Mouse (Mus musculus): Measurements from ENCODE around the gene Pgbd5. TPM values are rescaled to one million over a fixed set of nuclear protein-coding genes. Genes with fewer than 3 reads are reported as not detected.

Gene Pgbd5
- total and polyA plus RNA-seq, 3 experiments: 0.89 to 3.9 (median 3.1) TPM

DNA sequence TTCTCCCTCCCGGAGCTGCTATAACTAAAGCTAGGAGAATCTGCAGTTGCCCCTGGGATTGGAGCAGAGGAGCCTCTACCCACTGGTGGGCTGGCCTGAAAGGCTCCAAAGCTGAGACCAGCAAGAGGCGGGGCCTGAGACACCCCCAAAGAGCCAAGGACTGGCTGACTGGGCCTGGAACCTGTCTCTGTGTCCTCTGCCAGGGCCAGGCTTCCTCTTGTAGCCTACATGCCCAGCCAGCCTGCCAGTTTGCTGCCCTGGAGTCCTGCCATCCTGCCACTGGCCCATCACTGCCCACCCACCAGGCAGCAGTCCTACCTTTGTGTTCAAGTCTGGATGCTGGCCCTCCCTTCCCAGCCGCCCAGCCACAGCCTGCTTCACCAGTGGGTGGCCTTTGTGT is 109.0 kb downstream of the Pgbd5 start:
- Histone ChIP-seq H3K4me3 (replicated peaks in 1 of 3; ENCODE audit: low read depth in 2 of 3, low read length in 2 of 3, poor library complexity in 1 of 3) (no peak overlapping the region), H3K4me2 (ENCODE audit: insufficient read depth, low read depth, poor library complexity, severe bottlenecking) (no peak overlapping the region), H3K27me3 (replicated peaks) (no peaks in the 10 kb centered on the region), H3K9ac (ENCODE audit: insufficient read depth, low read depth) (no peak overlapping the region), H3K4me1 (ENCODE audit: control insufficient read depth in 1 of 2, insufficient read depth in 2 of 2) (no peaks in the 10 kb centered on the region), H3K79me2 (replicated peaks; ENCODE audit: control insufficient read depth, extremely low read depth, insufficient read depth, poor library complexity, severe bottlenecking) (no peaks in the 10 kb centered on the region), H3K9me3 (replicated peaks; ENCODE audit: low read length) (no peaks in the 10 kb centered on the region), H3K27ac (ENCODE audit: insufficient read depth, low read depth) (no peak overlapping the region), H3K36me3 (replicated peaks in 1 of 2; ENCODE audit: control insufficient read depth in 1 of 2, insufficient read depth in 1 of 2, low read length in 1 of 2) (peaks cover 60 to 94% of the 10 kb centered on the region in 2 experiments)
- dilution Hi-C loops (cut with MboI; ENCODE audit: extremely low pct_ligation_motif_present, extremely low pct_unique_long_range_greater_than_20kb, low sequenced_read_pairs): no loop called here
- no peak for TF ChIP-seq CTCF (conservative IDR thresholded peaks at IDR 0.05 in 1 of 2, IDR thresholded peaks at IDR 0.05 in 1 of 2; ENCODE audit: low read depth in 2 of 2, low read length in 2 of 2)
- no peak for TF ChIP-seq ZKSCAN1 (IDR thresholded peaks at IDR 0.05; ENCODE audit: borderline replicate concordance, low read depth, low read length)
- TF ChIP-seq JUN (IDR thresholded peaks at IDR 0.05; ENCODE audit: insufficient read depth, low read depth, low read length): no peak
- no peak for TF ChIP-seq BHLHE40 (IDR thresholded peaks at IDR 0.05; ENCODE audit: low read depth, low read length)
- no peak for DNase-seq (ENCODE audit: extremely low read depth)
- in situ Hi-C loops (cut with MboI; ENCODE audit: low pct_ligation_motif_present, low pct_unique_long_range_greater_than_20kb, low sequenced_read_pairs): no loop called here

DNA sequence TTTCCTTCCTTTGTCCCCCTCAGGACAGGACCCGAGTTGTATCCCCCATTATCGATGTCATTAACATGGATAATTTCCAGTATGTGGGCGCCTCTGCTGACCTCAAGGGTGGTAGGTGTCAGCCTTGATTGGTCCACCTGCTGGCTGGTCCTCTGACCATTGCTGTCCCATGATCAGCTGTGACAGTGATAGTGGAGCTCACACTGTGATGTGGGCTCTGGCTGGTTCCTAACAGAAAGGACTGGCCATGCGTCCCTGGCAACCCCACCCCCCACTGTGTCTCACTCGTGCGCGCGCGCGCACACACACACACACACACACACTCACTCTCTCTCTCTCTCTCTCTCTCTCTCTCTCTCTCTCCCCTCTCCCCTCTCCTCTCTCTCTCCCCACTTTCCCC is 109.8 kb downstream of the Pgbd5 start:
- Histone ChIP-seq H3K9me3 (replicated peaks; ENCODE audit: low read length) (no peaks in the 10 kb centered on the region), H3K79me2 (replicated peaks; ENCODE audit: control insufficient read depth, extremely low read depth, insufficient read depth, poor library complexity, severe bottlenecking) (no peaks in the 10 kb centered on the region), H3K4me3 (replicated peaks in 1 of 3; ENCODE audit: low read depth in 2 of 3, low read length in 2 of 3, poor library complexity in 1 of 3) (no peak overlapping the region), H3K27ac (ENCODE audit: insufficient read depth, low read depth) (no peak overlapping the region), H3K27me3 (replicated peaks) (no peaks in the 10 kb centered on the region), H3K4me1 (ENCODE audit: control insufficient read depth in 1 of 2, insufficient read depth in 2 of 2) (no peaks in the 10 kb centered on the region), H3K36me3 (replicated peaks in 1 of 2; ENCODE audit: control insufficient read depth in 1 of 2, insufficient read depth in 1 of 2, low read length in 1 of 2) (peaks cover 61 to 94% of the 10 kb centered on the region in 2 experiments), H3K9ac (ENCODE audit: insufficient read depth, low read depth) (no peak overlapping the region), H3K4me2 (ENCODE audit: insufficient read depth, low read depth, poor library complexity, severe bottlenecking) (no peak overlapping the region)
- in situ Hi-C loops (cut with MboI; ENCODE audit: low pct_ligation_motif_present, low pct_unique_long_range_greater_than_20kb, low sequenced_read_pairs): no loop called here
- no peak for DNase-seq (ENCODE audit: extremely low read depth)
- TF ChIP-seq RCOR1 (conservative IDR thresholded peaks at IDR 0.05; ENCODE audit: low read depth, low read length) (no peak), MAX (IDR thresholded peaks at IDR 0.05; ENCODE audit: low read length) (no peak), E2F4 (IDR thresholded peaks at IDR 0.05; ENCODE audit: insufficient replicate concordance, low read depth, low read length) (no peak), JUN (IDR thresholded peaks at IDR 0.05; ENCODE audit: insufficient read depth, low read depth, low read length) (no peak), SMC3 (IDR thresholded peaks at IDR 0.05; ENCODE audit: low read depth, low read length) (no peak), POLR2AphosphoS2 (IDR thresholded peaks at IDR 0.05; ENCODE audit: low read depth, low read length) (no peak)
- dilution Hi-C loops (cut with MboI; ENCODE audit: extremely low pct_ligation_motif_present, extremely low pct_unique_long_range_greater_than_20kb, low sequenced_read_pairs): no loop called here

DNA sequence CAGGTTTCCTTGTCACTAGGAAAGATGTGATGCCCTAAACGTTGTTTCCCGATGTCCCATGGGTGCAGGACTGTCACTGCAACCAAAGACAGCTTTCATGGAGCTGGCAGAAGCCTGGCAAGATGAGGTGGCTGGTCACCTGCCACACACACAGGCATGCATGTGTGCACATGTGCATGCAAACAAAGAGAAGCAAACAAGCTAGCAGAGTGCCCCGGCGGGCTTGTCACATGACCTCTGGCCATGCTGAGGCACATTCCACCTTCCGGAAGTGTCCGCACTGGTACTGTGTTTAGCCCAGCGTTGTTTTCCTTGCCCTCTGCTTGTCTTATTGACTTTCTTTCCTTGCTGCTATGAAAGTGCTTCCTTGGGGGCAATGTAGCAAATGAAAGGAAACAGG is 111.2 kb downstream of the Pgbd5 start:
- dilution Hi-C loops (cut with MboI; ENCODE audit: extremely low pct_ligation_motif_present, extremely low pct_unique_long_range_greater_than_20kb, low sequenced_read_pairs): no loop called here
- Histone ChIP-seq H3K9me3 (replicated peaks; ENCODE audit: low read length) (no peaks in the 10 kb centered on the region), H3K4me2 (ENCODE audit: insufficient read depth, low read depth, poor library complexity, severe bottlenecking) (no peak overlapping the region), H3K27ac (ENCODE audit: insufficient read depth, low read depth) (no peak overlapping the region), H3K27me3 (replicated peaks) (no peaks in the 10 kb centered on the region), H3K4me3 (replicated peaks in 1 of 3; ENCODE audit: low read depth in 2 of 3, low read length in 2 of 3, poor library complexity in 1 of 3) (no peak overlapping the region), H3K79me2 (replicated peaks; ENCODE audit: control insufficient read depth, extremely low read depth, insufficient read depth, poor library complexity, severe bottlenecking) (no peaks in the 10 kb centered on the region), H3K9ac (ENCODE audit: insufficient read depth, low read depth) (no peak overlapping the region), H3K36me3 (replicated peaks in 1 of 2; ENCODE audit: control insufficient read depth in 1 of 2, insufficient read depth in 1 of 2, low read length in 1 of 2) (peaks cover 68 to 94% of the 10 kb centered on the region in 2 experiments), H3K4me1 (ENCODE audit: control insufficient read depth in 1 of 2, insufficient read depth in 2 of 2) (no peaks in the 10 kb centered on the region)
- in situ Hi-C loops (cut with MboI; ENCODE audit: low pct_ligation_motif_present, low pct_unique_long_range_greater_than_20kb, low sequenced_read_pairs): no loop called here
- DNase-seq (ENCODE audit: extremely low read depth): no peak
- no peak for TF ChIP-seq ZMIZ1 (IDR thresholded peaks at IDR 0.05; ENCODE audit: low read depth, low read length)
- no peak for TF ChIP-seq POLR2AphosphoS2 (IDR thresholded peaks at IDR 0.05; ENCODE audit: low read depth, low read length)
- TF ChIP-seq IRF4 (IDR thresholded peaks at IDR 0.05; ENCODE audit: low read depth, low read length): no peak
- TF ChIP-seq SMC3 (IDR thresholded peaks at IDR 0.05; ENCODE audit: low read depth, low read length): no peak
- no peak for TF ChIP-seq EP300 (IDR thresholded peaks at IDR 0.05; ENCODE audit: low read length)
- no peak for TF ChIP-seq MAZ (IDR thresholded peaks at IDR 0.05; ENCODE audit: low read depth, low read length)
- no peak for TF ChIP-seq GABPA (IDR thresholded peaks at IDR 0.05; ENCODE audit: insufficient replicate concordance, low read depth, low read length)
- no peak for TF ChIP-seq USF2 (conservative IDR thresholded peaks at IDR 0.05; ENCODE audit: low read depth, low read length)

Data from CH12.LX (cell line).